Mouse (Mus musculus) CH12.LX (cell line): ENCODE measurements at regions not wholly inside any gene's neighbourhood (a gene's known extent, or its start where the extent isn't known, plus 50 kb on each side); places are given as distances from the start of the nearest gene placed in this dataset.

Experiments
- CTCF ChIP-seq, 2 experiments: IDR thresholded peaks in 1 of 2; conservative IDR thresholded peaks in 1 of 2; 2 replicates each; pipeline ENCODE4 v1.5.1; 2011 to 2012; ENCODE audit warnings: low read depth in 2 of 2, low read length in 2 of 2, improper control_type of control experiment in 1 of 2, inconsistent platforms in 1 of 2, mild to moderate bottlenecking in 1 of 2, moderate library complexity in 1 of 2
- POLR2A ChIP-seq: IDR thresholded peaks from 2 replicates; pipeline ENCODE4 v1.6.1; 2011; ENCODE audit warnings: low read depth, mild to moderate bottlenecking, improper control_type of control experiment, low read length
- TBP ChIP-seq: conservative IDR thresholded peaks from 2 replicates; pipeline ENCODE4 v1.6.1; 2011; ENCODE audit warnings: low read depth, low read length, improper control_type of control experiment
- USF2 ChIP-seq: conservative IDR thresholded peaks from 2 replicates; pipeline ENCODE4 v1.6.1; 2011; ENCODE audit warnings: low read depth, low read length, improper control_type of control experiment
- ZKSCAN1 ChIP-seq: IDR thresholded peaks from 2 replicates; pipeline ENCODE4 v1.6.1; 2012; ENCODE audit warnings: low read depth, inconsistent platforms, low read length, improper control_type of control experiment, borderline replicate concordance

GRCm38 (mm10) chr1:169313241-169313640 lies 218.0 kb downstream of the Nuf2 start:
- TF ChIP-seq ZKSCAN1 (no peak), TBP (no peak), POLR2A (no peak), USF2 (no peak), CTCF (conservative IDR thresholded peaks at IDR 0.05 in 1 of 2, IDR thresholded peaks at IDR 0.05 in 1 of 2; ENCODE audit: low read depth in 2 of 2, low read length in 2 of 2) (no peak)
